Comparison of ENCODE assay signal across 10 mouse cellular contexts in the genomic region with DNA sequence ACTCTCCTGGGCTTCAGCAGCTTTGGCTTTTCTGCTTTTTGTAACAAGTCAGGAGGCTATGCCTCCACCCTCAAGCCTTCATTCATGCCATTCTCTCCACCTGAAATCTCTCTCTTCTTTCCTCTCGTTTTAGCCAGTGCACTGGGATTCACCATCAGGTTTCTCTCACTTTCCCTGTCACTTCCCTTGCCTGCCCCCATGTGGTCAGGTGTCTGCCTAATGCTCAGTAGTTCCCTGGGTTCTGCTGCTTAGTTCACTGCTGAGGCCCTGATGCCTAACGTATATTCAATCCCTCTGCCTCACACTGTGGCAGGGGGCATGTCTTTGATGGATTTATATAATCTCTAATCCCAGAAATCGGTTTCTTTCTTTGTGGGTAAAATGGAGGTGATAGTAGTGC. TPM values are rescaled to one million over a fixed set of nuclear protein-coding genes. Genes with fewer than 3 reads are reported as not detected.
DNase-seq lines count a peak whose midpoint lies in the region; ATAC-seq and TF ChIP-seq lines count a peak whose summit lies in the region.
"Had no signal": no experiment of that assay in that cellular context is flagged by ENCODE, and none has a peak within 500 bp of the region (broad histone marks: within the 10 kb centered on the region; RNA-seq: fewer than 3 reads in every experiment).

No protein-coding gene starts in this region.

- no peak overlapping the region for H3K4me2 ChIP-seq in liver, embryonic 12.5 days
- H3K4me2 ChIP-seq: embryonic facial prominence, embryonic 13.5 days; neural tube, embryonic 12.5 days had no signal

- peak; percentile 51; the same call in 1 of the 2 replicates for TF ChIP-seq CTCF in liver, adult 2 months (IDR thresholded peaks at IDR 0.05; ENCODE audit: low read depth, low read length)

- ATAC-seq in liver, embryonic 12.5 days = no peak

- 49% methylated on average over 3 of the region's 3 CpGs for WGBS in liver, adult 2 months
- 38% methylated on average over 3 of the region's 3 CpGs for WGBS in liver, embryonic 12.5 days (ENCODE audit: insufficient replicate concordance)

- no peak overlapping the region for H3K9ac ChIP-seq in liver, adult 2 months (ENCODE audit: low read depth, low read length)
- no peak overlapping the region for H3K9ac ChIP-seq in liver, embryonic 12.5 days
- H3K9ac ChIP-seq: embryonic facial prominence, embryonic 13.5 days; neural tube, embryonic 12.5 days had no signal

- H3K4me3 ChIP-seq in liver, adult 2 months (ENCODE audit: insufficient read depth, low read depth, low read length) = no peak overlapping the region
- H3K4me3 ChIP-seq in liver, embryonic 12.5 days = no peak overlapping the region
- H3K4me3 ChIP-seq: embryonic facial prominence, embryonic 13.5 days; neural tube, embryonic 12.5 days had no signal

- no peak overlapping the region for H3K27ac ChIP-seq in liver, adult 2 months (replicated peaks; ENCODE audit: insufficient read depth, low read depth, low read length)
- no peak overlapping the region for H3K27ac ChIP-seq in liver, embryonic 12.5 days
- H3K27ac ChIP-seq: embryonic facial prominence, embryonic 13.5 days; neural tube, embryonic 12.5 days had no signal

- H3K79me2 ChIP-seq in liver, adult 2 months (ENCODE audit: control insufficient read depth, insufficient read depth, low read length) = no peaks in the 10 kb centered on the region

- DNase-seq in embryo, embryonic 11 days = peak; percentile 14
- DNase-seq in embryo, embryonic 10.5 days (ENCODE audit: low spot score) = no peak
- DNase-seq in liver, adult 2 months (ENCODE audit: extremely low read depth, low read depth, low spot score) = peak; percentile 14
- DNase-seq in R1 (ENCODE audit: low read depth, low spot score) = peak; percentile 42
- peak; percentile 46 to 54 for DNase-seq in kidney, postnatal 25 days
- DNase-seq in yolk sac, embryonic 10.5 days (ENCODE audit: low spot score) = no peak
- no peak for DNase-seq in layer of hippocampus, postnatal 14 days (ENCODE audit: low spot score in 2 of 2)

- H3K4me1 ChIP-seq in liver, adult 2 months (ENCODE audit: control insufficient read depth, insufficient read depth, low read length) = no peaks in the 10 kb centered on the region; the same call in none of the 2 replicates
- peaks cover 40% of the 10 kb centered on the region for H3K4me1 ChIP-seq in liver, embryonic 12.5 days
- H3K4me1 ChIP-seq: embryonic facial prominence, embryonic 13.5 days; neural tube, embryonic 12.5 days had no signal

- no peaks in the 10 kb centered on the region for H3K9me3 ChIP-seq in liver, embryonic 12.5 days (replicated peaks)
- H3K9me3 ChIP-seq: embryonic facial prominence, embryonic 13.5 days; neural tube, embryonic 12.5 days had no signal

- no peaks in the 10 kb centered on the region for H3K27me3 ChIP-seq in liver, adult 2 months (ENCODE audit: control insufficient read depth, insufficient read depth, low read length)
- H3K27me3 ChIP-seq in liver, embryonic 12.5 days (replicated peaks) = no peaks in the 10 kb centered on the region
- H3K27me3 ChIP-seq: embryonic facial prominence, embryonic 13.5 days; neural tube, embryonic 12.5 days had no signal

- no peak for TF ChIP-seq POLR2A in liver, adult 2 months (IDR thresholded peaks at IDR 0.05; ENCODE audit: extremely low read depth, insufficient read depth, low read length)

- no peaks in the 10 kb centered on the region for H3K36me3 ChIP-seq in liver, adult 2 months (ENCODE audit: control insufficient read depth, insufficient read depth, low read length)
- peaks cover 3% of the 10 kb centered on the region; the same call in 1 of the 2 replicates for H3K36me3 ChIP-seq in liver, embryonic 12.5 days
- H3K36me3 ChIP-seq: neural tube, embryonic 12.5 days had no signal

RNA-seq across cellular contexts. Expression of a gene that starts 29.9 kb away (rescaled TPM):
- 1.9 and 3.1 TPM in 2 replicates for total RNA-seq in liver, adult 2 months (2014; rRNA removed)
- 2.5 and 2.8 TPM in 2 replicates for polyA plus RNA-seq in liver, adult 2 months (2012; rRNA removed)
- 3.6 and 3.7 TPM in 2 replicates for polyA plus RNA-seq in liver, embryonic 12.5 days (2016; fragmentation: Nextera tagmentation; extraction: Ambion mirVana)
- 10 to 100 TPM; 13.7 to 16.1 TPM for total RNA-seq in layer of hippocampus, postnatal 14 days (2021)

RNA-seq across cellular contexts. Expression of a gene that starts 29.9 kb away (rescaled TPM):
- 2.6 and 3.6 TPM in 2 replicates for total RNA-seq in liver, adult 2 months (2014; rRNA removed)
- 2.7 and 3.3 TPM in 2 replicates for polyA plus RNA-seq in liver, adult 2 months (2012; rRNA removed)
- polyA plus RNA-seq in liver, embryonic 12.5 days (2016; fragmentation: Nextera tagmentation; extraction: Ambion mirVana) = 1.1 and 1.4 TPM in 2 replicates
- total RNA-seq in layer of hippocampus, postnatal 14 days (2021) = 10 to 100 TPM; 63.8 to 64.1 TPM

Comparison
In these comparisons a context has a peak if more than half of its experiments do, and no peak if none do; other contexts are left out.
1. DNase-seq: peak in embryo, embryonic 11 days (single experiment), liver, adult 2 months (single experiment), R1 (single experiment) and kidney, postnatal 25 days (2 of 2); none in embryo, embryonic 10.5 days (single experiment), yolk sac, embryonic 10.5 days (single experiment) and layer of hippocampus, postnatal 14 days (0 of 2).
2. RNA of a gene that starts 29.9 kb away (total RNA-seq): 63.8 to 64.1 TPM in layer of hippocampus, postnatal 14 days; 2.6 to 3.6 TPM in liver, adult 2 months; every median in the first group is over 10 times any median in the second.